Mouse (Mus musculus): ENCODE measurements around the gene Vmn1r206.
"Not testable (repeated sequence)": the region's sequence is repeated elsewhere in the genome, so short reads cannot be mapped to it uniquely, and the experiment has no call there.

GRCm38 (mm10) chr13:22624151-22624550 lies at the start of gene Vmn1r206:
- TF ChIP-seq CTCF (conservative IDR thresholded peaks at IDR 0.05; ENCODE audit: low read length); NANOG (IDR thresholded peaks at IDR 0.05; ENCODE audit: borderline replicate concordance, low read length): not testable (repeated sequence)

All from E14TG2a.4 (cell line).